Mouse (Mus musculus): Measurements from ENCODE around the gene Tm4sf19. TPM values are rescaled to one million over a fixed set of nuclear protein-coding genes. Genes with fewer than 3 reads are reported as not detected.

Tm4sf19 gene
- polyA plus RNA-seq, 1 experiment from 2014 or later: not detected

DNA sequence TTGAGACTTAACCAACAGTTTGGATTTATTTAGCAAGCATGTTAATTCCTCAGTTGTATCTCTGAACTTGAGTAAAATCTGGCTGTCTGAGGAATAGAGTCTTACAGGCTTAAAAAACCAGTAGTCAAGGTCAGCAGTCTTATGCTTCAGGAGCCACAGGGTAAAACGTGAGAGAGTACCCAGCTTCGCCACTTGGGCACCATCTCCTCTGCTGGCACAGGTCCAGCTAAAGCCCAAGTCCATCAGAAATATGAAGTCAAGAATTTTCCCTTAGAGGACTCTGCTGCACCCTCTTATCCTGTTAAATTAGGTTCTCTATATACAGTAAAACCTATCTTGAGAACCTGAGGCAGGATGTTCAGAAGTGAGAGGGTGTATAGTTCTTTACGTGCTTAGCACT is 13.5 kb upstream of the Tm4sf19 start:
- H3K4me2 ChIP-seq (ENCODE audit: low read depth, low read length): no peak overlapping the region
- no peak for TF ChIP-seq EP300 (IDR thresholded peaks at IDR 0.05; ENCODE audit: low read depth)
- TF ChIP-seq CTCF (IDR thresholded peaks at IDR 0.05; ENCODE audit: low read depth): no peak
- H3K27ac ChIP-seq (ENCODE audit: low read depth): no peak overlapping the region
- DNase-seq (no peak), ATAC-seq (no peak)
- H3K9ac ChIP-seq (replicated peaks): no peak overlapping the region
- H3K4me3 ChIP-seq (ENCODE audit: low read depth, low read length): no peak overlapping the region
- 76% methylated on average over 3 of the region's 3 CpGs for WGBS (ENCODE audit: insufficient replicate concordance)
- H3K4me1 ChIP-seq (ENCODE audit: insufficient read depth): peaks cover 3% of the 10 kb centered on the region; the same call in 1 of the 2 replicates
- H3K36me3 ChIP-seq (replicated peaks; ENCODE audit: insufficient read depth, low read length): peaks cover 42% of the 10 kb centered on the region
- no peaks in the 10 kb centered on the region for H3K27me3 ChIP-seq (ENCODE audit: insufficient read depth, low read length)
- no peaks in the 10 kb centered on the region for H3K9me3 ChIP-seq (ENCODE audit: low read length)

DNA sequence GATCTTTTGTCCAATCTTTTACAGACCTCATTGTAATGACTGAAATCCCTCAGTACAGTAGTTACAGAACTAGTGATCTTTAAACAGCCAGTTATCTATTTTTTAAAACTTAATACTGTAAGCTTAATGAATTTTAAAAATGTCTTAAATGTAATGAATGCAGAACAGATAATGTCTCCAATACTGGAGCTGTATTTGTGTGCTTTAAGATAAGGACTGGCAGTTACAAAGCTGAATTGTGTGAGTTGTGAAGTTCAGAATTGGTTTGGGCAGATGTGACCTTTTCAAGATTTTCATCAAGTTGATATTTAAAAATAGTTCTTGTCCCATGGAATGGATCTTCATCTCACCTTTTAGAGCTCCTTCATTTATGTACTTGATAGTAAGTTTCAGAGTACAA is 11.3 kb upstream of the Tm4sf19 start:
- TF ChIP-seq EP300 (IDR thresholded peaks at IDR 0.05; ENCODE audit: low read depth): peak; percentile 78
- no peak for TF ChIP-seq CTCF (IDR thresholded peaks at IDR 0.05; ENCODE audit: low read depth)
- Histone ChIP-seq H3K27me3 (ENCODE audit: insufficient read depth, low read length) (no peaks in the 10 kb centered on the region), H3K4me1 (ENCODE audit: insufficient read depth) (peaks cover 3% of the 10 kb centered on the region; the same call in 1 of the 2 replicates), H3K27ac (ENCODE audit: low read depth) (no peak overlapping the region), H3K9ac (replicated peaks) (no peak overlapping the region), H3K36me3 (replicated peaks; ENCODE audit: insufficient read depth, low read length) (peaks cover 37% of the 10 kb centered on the region), H3K4me3 (ENCODE audit: low read depth, low read length) (no peak overlapping the region), H3K9me3 (ENCODE audit: low read length) (no peaks in the 10 kb centered on the region), H3K4me2 (ENCODE audit: low read depth, low read length) (no peak overlapping the region)
- no peak for ATAC-seq
- no peak for DNase-seq

DNA sequence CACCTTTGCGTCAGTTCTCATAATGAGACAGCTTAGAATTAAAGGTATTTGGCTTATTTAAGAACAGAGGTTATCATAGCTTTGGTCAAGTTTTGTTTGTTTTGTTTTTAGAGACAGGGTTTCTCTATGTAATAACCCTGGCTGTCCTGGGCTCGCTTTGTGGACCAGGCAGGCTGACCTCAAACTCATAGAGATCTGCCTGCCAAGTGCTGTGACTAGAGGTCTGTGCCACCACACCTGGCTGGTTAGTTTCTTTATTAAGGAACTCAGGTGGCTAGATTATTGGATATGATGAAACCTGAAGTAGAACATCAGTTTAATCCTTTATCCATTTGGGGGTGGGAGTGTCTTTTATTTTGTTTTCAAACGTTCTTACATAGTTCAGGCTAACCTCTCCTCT is 10.5 kb upstream of the Tm4sf19 start:
- no peak overlapping the region for H3K27ac ChIP-seq (ENCODE audit: low read depth)
- H3K4me1 ChIP-seq (ENCODE audit: insufficient read depth): peaks cover 3% of the 10 kb centered on the region; the same call in 1 of the 2 replicates
- no peak overlapping the region for H3K9ac ChIP-seq (replicated peaks)
- H3K4me2 ChIP-seq (ENCODE audit: low read depth, low read length): no peak overlapping the region
- WGBS (ENCODE audit: insufficient replicate concordance): 67% methylated on average over 3 of the region's 3 CpGs
- no peaks in the 10 kb centered on the region for H3K27me3 ChIP-seq (ENCODE audit: insufficient read depth, low read length)
- TF ChIP-seq EP300 (IDR thresholded peaks at IDR 0.05; ENCODE audit: low read depth): no peak
- no peak for TF ChIP-seq CTCF (IDR thresholded peaks at IDR 0.05; ENCODE audit: low read depth)
- H3K4me3 ChIP-seq (ENCODE audit: low read depth, low read length): no peak overlapping the region
- H3K9me3 ChIP-seq (ENCODE audit: low read length): no peaks in the 10 kb centered on the region
- DNase-seq: no peak
- no peak for ATAC-seq
- peaks cover 34% of the 10 kb centered on the region for H3K36me3 ChIP-seq (replicated peaks; ENCODE audit: insufficient read depth, low read length)

DNA sequence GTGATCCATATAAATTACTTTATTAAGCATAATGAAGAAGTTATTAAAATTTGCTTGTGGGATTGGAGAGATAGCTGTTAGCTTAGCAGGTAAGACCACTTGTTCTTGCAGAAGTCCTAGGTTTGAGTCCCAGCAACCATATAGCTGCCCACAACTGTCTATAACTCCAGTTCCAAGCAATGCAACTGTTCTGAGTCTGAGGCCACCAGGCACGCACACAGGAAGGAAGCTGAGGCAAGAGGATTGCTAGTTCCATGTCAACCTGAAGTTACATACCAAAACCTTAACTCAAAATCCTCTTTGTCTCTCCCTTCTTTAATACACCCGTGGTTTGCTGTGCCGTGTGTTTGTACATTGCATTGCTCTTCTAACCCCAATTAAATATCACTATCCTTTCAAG is 9.4 kb upstream of the Tm4sf19 start:
- H3K36me3 ChIP-seq (replicated peaks; ENCODE audit: insufficient read depth, low read length): peaks cover 25% of the 10 kb centered on the region
- peaks cover 3% of the 10 kb centered on the region for H3K4me1 ChIP-seq (ENCODE audit: insufficient read depth)
- no peak overlapping the region for H3K4me2 ChIP-seq (ENCODE audit: low read depth, low read length)
- no peaks in the 10 kb centered on the region for H3K9me3 ChIP-seq (ENCODE audit: low read length)
- DNase-seq (no peak), ATAC-seq (no peak)
- 70% methylated on average over 3 of the region's 3 CpGs for WGBS (ENCODE audit: insufficient replicate concordance)
- peak overlapping the region; percentile 41; the same call in 1 of the 2 replicates for H3K27ac ChIP-seq (ENCODE audit: low read depth)
- TF ChIP-seq EP300 (IDR thresholded peaks at IDR 0.05; ENCODE audit: low read depth) (no peak), CTCF (IDR thresholded peaks at IDR 0.05; ENCODE audit: low read depth) (no peak)
- no peak overlapping the region for H3K9ac ChIP-seq (replicated peaks)
- no peaks in the 10 kb centered on the region for H3K27me3 ChIP-seq (ENCODE audit: insufficient read depth, low read length)
- no peak overlapping the region for H3K4me3 ChIP-seq (ENCODE audit: low read depth, low read length)

DNA sequence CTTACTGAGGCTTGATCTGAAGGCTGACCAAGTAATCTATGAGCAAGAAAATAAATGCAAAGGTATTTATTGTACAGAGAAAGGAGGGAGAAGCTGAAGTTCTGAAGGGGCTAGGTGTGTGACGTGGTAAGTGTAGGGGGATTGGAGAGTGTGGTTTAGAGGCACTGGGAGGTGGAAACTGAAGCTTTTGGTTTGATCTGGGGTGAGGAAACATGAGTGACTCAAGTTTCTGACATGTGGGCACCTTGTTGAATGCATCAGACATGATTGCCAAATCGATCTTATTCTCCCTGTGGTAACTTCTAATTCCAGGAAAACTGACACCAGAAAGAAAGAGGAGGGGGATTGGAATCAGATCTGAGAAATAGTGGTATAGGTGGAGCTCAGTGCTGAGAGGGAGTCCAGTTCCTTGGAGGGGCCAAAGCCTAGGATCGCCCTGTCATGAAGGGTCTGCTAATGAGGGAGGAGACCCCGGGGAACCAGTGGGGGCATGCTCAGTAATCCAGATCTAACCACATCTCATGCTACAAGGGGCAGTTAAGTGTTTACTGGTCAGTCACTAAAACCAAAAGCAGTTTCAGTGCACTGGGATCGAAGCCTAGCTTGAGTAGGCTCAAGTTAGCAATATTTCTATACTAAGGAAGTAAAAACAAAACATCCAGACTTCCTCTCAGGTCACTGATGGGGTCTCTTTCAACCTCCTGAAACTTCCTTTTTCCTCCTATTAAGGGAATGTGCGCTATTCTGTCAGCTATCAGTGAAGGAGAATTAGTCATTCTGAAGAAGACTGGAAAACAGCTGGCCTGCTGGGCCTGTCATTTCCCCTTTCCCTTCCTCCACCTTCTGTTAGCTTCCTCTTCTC is 4.4 kb upstream of the Tm4sf19 start:
- Histone ChIP-seq H3K9ac (replicated peaks) (no peak overlapping the region), H3K4me3 (ENCODE audit: low read depth, low read length) (no peak overlapping the region), H3K27ac (ENCODE audit: low read depth) (peak overlapping the region; percentile 51; the same call in 1 of the 2 replicates), H3K36me3 (replicated peaks; ENCODE audit: insufficient read depth, low read length) (peaks cover 10% of the 10 kb centered on the region), H3K4me1 (ENCODE audit: insufficient read depth) (no peaks in the 10 kb centered on the region; the same call in 1 of the 2 replicates), H3K4me2 (ENCODE audit: low read depth, low read length) (no peak overlapping the region), H3K9me3 (ENCODE audit: low read length) (no peaks in the 10 kb centered on the region), H3K27me3 (ENCODE audit: insufficient read depth, low read length) (no peaks in the 10 kb centered on the region)
- TF ChIP-seq EP300 (IDR thresholded peaks at IDR 0.05; ENCODE audit: low read depth): no peak
- no peak for TF ChIP-seq CTCF (IDR thresholded peaks at IDR 0.05; ENCODE audit: low read depth)
- WGBS (ENCODE audit: insufficient replicate concordance): 53% methylated on average over 6 of the region's 6 CpGs
- ATAC-seq (no peak), DNase-seq (no peak)

DNA sequence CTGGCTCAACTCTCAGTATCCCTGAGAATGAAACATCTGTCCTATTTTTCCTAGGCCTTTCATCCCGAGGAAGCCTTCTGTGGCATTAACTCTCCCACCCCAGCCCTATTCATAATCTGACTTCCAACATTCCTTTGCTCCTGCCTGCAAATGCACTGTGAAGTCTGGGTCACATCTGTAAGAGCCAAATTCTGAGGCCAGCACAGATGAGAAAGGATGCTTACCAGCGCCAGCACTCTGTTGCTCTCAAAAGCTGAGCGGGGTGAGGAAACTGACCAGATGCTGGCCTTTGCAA is 3.8 kb upstream of the Tm4sf19 start:
- WGBS (ENCODE audit: insufficient replicate concordance): 64% methylated on average over 3 of the region's 3 CpGs
- Histone ChIP-seq H3K9ac (replicated peaks) (no peak overlapping the region), H3K27ac (ENCODE audit: low read depth) (no peak overlapping the region)

More for the DNA sequence above, 3.8 kb upstream of the Tm4sf19 start:
- peaks cover 6% of the 10 kb centered on the region; the same call in 1 of the 2 replicates for H3K36me3 ChIP-seq (replicated peaks; ENCODE audit: insufficient read depth, low read length)
- H3K4me2 ChIP-seq (ENCODE audit: low read depth, low read length): no peak overlapping the region
- H3K4me1 ChIP-seq (ENCODE audit: insufficient read depth): no peaks in the 10 kb centered on the region; the same call in 1 of the 2 replicates
- no peaks in the 10 kb centered on the region for H3K9me3 ChIP-seq (ENCODE audit: low read length)
- DNase-seq: no peak
- TF ChIP-seq CTCF (IDR thresholded peaks at IDR 0.05; ENCODE audit: low read depth): no peak
- no peak for ATAC-seq
- no peaks in the 10 kb centered on the region for H3K27me3 ChIP-seq (ENCODE audit: insufficient read depth, low read length)
- no peak overlapping the region for H3K4me3 ChIP-seq (ENCODE audit: low read depth, low read length)

Data from liver, postnatal 0 days (tissue).